Mouse (Mus musculus): Measurements from ENCODE around the gene Adam12.

DNA sequence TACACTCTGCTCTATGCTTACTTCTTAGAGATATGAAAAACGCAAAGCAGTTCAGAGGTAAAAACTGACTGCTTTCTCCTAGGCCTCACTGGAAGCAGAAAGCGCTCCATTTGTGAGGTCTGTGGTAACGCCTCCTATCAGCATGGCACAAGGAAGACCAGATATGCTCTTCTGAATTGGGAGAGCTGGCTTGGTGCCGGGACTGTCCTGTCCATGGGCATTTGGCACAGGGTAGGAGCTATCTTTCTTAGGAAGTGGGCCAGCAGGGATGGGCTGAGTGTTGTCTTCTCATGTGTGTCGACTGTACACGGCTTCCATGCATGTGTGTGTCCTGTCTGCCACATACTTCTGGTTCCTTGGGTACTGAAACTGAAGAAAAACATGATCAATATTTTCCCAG lies 369.7 kb downstream of the Adam12 start:
- TF ChIP-seq POLR2A (IDR thresholded peaks at IDR 0.05; ENCODE audit: borderline replicate concordance, control insufficient read depth, low read depth, low read length) (no peak), CTCF (IDR thresholded peaks at IDR 0.05; ENCODE audit: control insufficient read depth, insufficient read depth, low read length) (no peak)

Measured in bone marrow, adult 2 months (tissue).